Mouse (Mus musculus) liver, adult 2 months (tissue): Measurements from ENCODE around the gene Fgf23. TPM values are rescaled to one million over a fixed set of nuclear protein-coding genes. Genes with fewer than 3 reads are reported as not detected.

Experiments used
- DNase-seq: peaks from one replicate; pipeline ENCODE4 v3.0.0-alpha.2; 2011; ENCODE audit warnings: low read depth, low spot score; ENCODE audit errors: extremely low read depth
- H3K27ac ChIP-seq: fragments of 200-500 bp; replicated peaks from 2 replicates; pipeline ENCODE4 v1.5.1; 2012; ENCODE audit warnings: low read depth, mild to moderate bottlenecking, control low read depth, inconsistent platforms, low read length; ENCODE audit not compliant: insufficient read depth
- H3K27me3 ChIP-seq: fragments of 200-500 bp; 2 replicates; pipeline ENCODE4 v1.6.1; 2012; ENCODE audit warnings: mild to moderate bottlenecking, moderate library complexity, low read length, inconsistent platforms; ENCODE audit not compliant: control insufficient read depth, insufficient read depth
- H3K36me3 ChIP-seq: fragments of 200-500 bp; 2 replicates; pipeline ENCODE4 v1.6.1; 2012; ENCODE audit warnings: low read length, inconsistent platforms; ENCODE audit not compliant: control insufficient read depth, insufficient read depth
- H3K4me1 ChIP-seq: fragments of 200-500 bp; 2 replicates; pipeline ENCODE4 v1.6.1; 2011; ENCODE audit warnings: low read length; ENCODE audit not compliant: control insufficient read depth, insufficient read depth
- H3K4me3 ChIP-seq: fragments of 200-500 bp; 2 replicates; pipeline ENCODE4 v1.5.1; 2011; ENCODE audit warnings: low read depth, mild to moderate bottlenecking, control low read depth, low read length, moderate library complexity; ENCODE audit not compliant: insufficient read depth
- H3K79me2 ChIP-seq: fragments of 200-500 bp; 2 replicates; pipeline ENCODE4 v1.6.1; 2012; ENCODE audit warnings: inconsistent platforms, mild to moderate bottlenecking, low read length, moderate library complexity; ENCODE audit not compliant: control insufficient read depth, insufficient read depth
- H3K9ac ChIP-seq: fragments of 200-500 bp; 2 replicates; pipeline ENCODE4 v1.6.1; 2012; ENCODE audit warnings: low read depth, mild to moderate bottlenecking, control low read depth, inconsistent platforms, low read length
- CTCF ChIP-seq: fragments of 200-500 bp; IDR thresholded peaks from 2 replicates; pipeline ENCODE4 v1.5.1; 2011; ENCODE audit warnings: low read depth, low read length, control low read depth
- POLR2A ChIP-seq: fragments of 200-500 bp; IDR thresholded peaks from 2 replicates; pipeline ENCODE4 v1.6.1; 2011; ENCODE audit warnings: low read length, control low read depth; ENCODE audit not compliant: insufficient read depth; ENCODE audit errors: extremely low read depth
- WGBS: fragments of 180-500 bp; shearing (Covaris S2); methylation state at CpG from one replicate; pipeline ENCODE4 v1.1.7; 2018; 5-methylcytosine and 5-hydroxymethylcytosine counted together
- polyA plus RNA-seq: library from polyadenylated mRNA; depleted of rRNA; stranded (reverse); fragments of >200 nt; gene quantifications from 2 replicates; pipeline ENCODE4 v1.2.3, GENCODE M21; 2012; rRNA removed
- total RNA-seq: library from RNA; depleted of rRNA; stranded (reverse); fragments of >200 nt; gene quantifications from 2 replicates; pipeline ENCODE4 v1.2.3, GENCODE M21; 2014; rRNA removed

The Fgf23 gene
- total and polyA plus RNA-seq, 2 experiments, result not detected

DNA sequence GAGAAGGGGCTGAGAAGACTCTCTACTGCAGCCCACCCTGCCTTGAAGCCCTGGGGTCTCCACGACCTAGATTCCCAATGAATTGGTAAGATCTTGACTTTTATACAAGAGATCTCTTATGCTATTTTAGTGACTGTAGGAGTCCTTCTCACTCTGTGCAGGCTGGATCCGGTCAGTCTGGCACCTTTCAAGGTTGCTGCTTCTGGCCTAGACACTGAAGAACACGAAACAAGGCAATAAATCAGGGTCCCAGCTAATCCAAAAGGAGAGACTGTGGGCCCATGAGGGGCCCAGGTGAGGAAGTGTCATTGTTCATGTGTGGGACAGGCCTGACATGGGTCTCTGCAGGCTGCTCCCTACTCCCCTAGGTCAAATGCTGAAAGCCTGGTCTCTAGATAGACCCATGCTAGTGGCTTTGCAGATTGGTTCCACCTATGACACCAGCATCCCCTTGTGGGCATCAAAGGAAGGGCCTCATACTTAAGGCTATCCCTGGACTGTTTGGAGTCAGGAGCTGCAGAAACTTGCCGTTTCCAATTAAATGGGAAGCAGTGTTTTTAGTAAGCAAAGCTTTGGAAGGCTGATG is 49.6 kb downstream of the Fgf23 start:
- Histone ChIP-seq H3K36me3 (no peaks in the 10 kb centered on the region), H3K27me3 (no peaks in the 10 kb centered on the region), H3K9ac (no peak overlapping the region), H3K27ac (no peak overlapping the region), H3K4me3 (no peak overlapping the region), H3K4me1 (no peaks in the 10 kb centered on the region), H3K79me2 (no peaks in the 10 kb centered on the region)
- TF ChIP-seq CTCF (peak; percentile 59; the same call in 1 of the 2 replicates), POLR2A (no peak)
- peak; percentile 29 for DNase-seq
- WGBS, result 71% methylated on average over 4 of the region's 4 CpGs

GRCm38 (mm10) chr6:127122996-127123395 is 50.3 kb downstream of the Fgf23 start:
- H3K36me3 ChIP-seq, result no peaks in the 10 kb centered on the region
- no peak overlapping the region for H3K4me3 ChIP-seq
- H3K4me1 ChIP-seq, result no peaks in the 10 kb centered on the region
- H3K27me3 ChIP-seq, result no peaks in the 10 kb centered on the region
- H3K9ac ChIP-seq, result no peak overlapping the region
- TF ChIP-seq POLR2A, result no peak
- H3K27ac ChIP-seq, result no peak overlapping the region
- WGBS, result 71% methylated on average over 5 of the region's 5 CpGs
- no peaks in the 10 kb centered on the region for H3K79me2 ChIP-seq
- DNase-seq, result no peak

DNA sequence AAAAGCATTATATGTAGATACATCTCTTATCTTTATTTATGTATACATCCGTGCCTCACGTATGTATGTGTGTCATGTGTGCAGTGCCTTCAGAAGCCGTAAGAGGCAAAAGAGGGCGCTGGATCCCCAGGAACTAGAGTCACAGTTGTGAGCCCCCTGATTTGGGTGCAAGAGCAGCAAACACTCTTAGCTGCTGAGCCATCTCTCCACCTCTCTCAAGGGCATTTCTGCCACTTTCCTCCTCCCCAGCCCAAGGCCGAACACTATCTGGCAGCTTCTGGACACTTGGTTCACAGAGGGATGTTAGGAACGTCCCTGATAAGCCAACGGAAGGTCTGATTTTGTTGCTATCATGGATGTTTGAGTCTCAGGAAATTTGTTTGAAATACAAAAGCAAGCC is 50.8 kb downstream of the Fgf23 start:
- Histone ChIP-seq H3K79me2 (no peaks in the 10 kb centered on the region), H3K36me3 (no peaks in the 10 kb centered on the region), H3K9ac (no peak overlapping the region), H3K4me1 (no peaks in the 10 kb centered on the region), H3K27ac (no peak overlapping the region), H3K27me3 (no peaks in the 10 kb centered on the region), H3K4me3 (no peak overlapping the region)
- TF ChIP-seq POLR2A (no peak), CTCF (no peak)
- no peak for DNase-seq
- 83% methylated on average over 7 of the region's 7 CpGs for WGBS

DNA sequence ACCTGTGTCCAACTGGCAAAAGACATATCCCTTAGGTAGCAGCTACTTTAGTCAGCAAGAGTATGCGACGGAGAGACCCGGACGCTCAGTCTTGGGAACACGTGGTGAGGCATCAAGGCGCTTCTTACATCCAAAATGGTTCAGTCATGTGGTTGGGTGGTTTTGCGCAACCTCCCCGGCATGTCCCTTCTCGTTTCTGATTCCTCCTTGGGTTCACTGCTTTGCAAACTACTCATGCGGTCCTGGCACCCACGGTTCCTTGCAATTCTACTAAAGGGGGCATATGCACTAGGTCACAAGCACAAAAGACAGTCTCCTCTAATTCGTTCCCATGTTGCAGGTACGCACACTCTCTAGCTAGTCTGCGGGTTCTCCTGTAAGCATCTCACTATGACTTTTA is 57.0 kb downstream of the Fgf23 start:
- no peaks in the 10 kb centered on the region for H3K36me3 ChIP-seq
- no peak overlapping the region for H3K27ac ChIP-seq
- WGBS, result 88% methylated on average over 14 of the region's 14 CpGs
- no peaks in the 10 kb centered on the region for H3K79me2 ChIP-seq
- no peak for DNase-seq
- no peaks in the 10 kb centered on the region for H3K27me3 ChIP-seq
- TF ChIP-seq CTCF (no peak), POLR2A (no peak)
- no peak overlapping the region for H3K4me3 ChIP-seq
- no peak overlapping the region for H3K9ac ChIP-seq
- H3K4me1 ChIP-seq, result no peaks in the 10 kb centered on the region

- Histone ChIP-seq H3K4me1 (no peaks in the 10 kb centered on the region), H3K36me3 (no peaks in the 10 kb centered on the region), H3K27ac (no peak overlapping the region), H3K4me3 (no peak overlapping the region), H3K27me3 (no peaks in the 10 kb centered on the region), H3K79me2 (no peaks in the 10 kb centered on the region), H3K9ac (no peak overlapping the region)
- TF ChIP-seq CTCF, result no peak
- TF ChIP-seq POLR2A, result no peak
- WGBS, result 86% methylated on average over 13 of the region's 13 CpGs
- DNase-seq, result no peak
These were observed 57.7 kb downstream of the Fgf23 start for GRCm38 (mm10) chr6:127130377-127130776.

Other genes starting within 250 kb of the Fgf23 start
- gene Ndufa9, start 223.8 kb upstream of the Fgf23 start, total RNA-seq, result 143 and 144 TPM in 2 replicates
- 125 and 132 TPM in 2 replicates for gene Ndufa9, start 223.8 kb upstream of the Fgf23 start, polyA plus RNA-seq
- gene Akap3, start 219.8 kb upstream of the Fgf23 start, total RNA-seq, result 0.09 TPM in 1 of 2 replicates, not detected in the other
- 0.02 TPM in 1 of 2 replicates, not detected in the other for gene Akap3, start 219.8 kb upstream of the Fgf23 start, polyA plus RNA-seq
- gene Dyrk4, start 151.1 kb upstream of the Fgf23 start, total RNA-seq, result 0.07 TPM in 1 of 2 replicates, not detected in the other
- gene Dyrk4, start 151.1 kb upstream of the Fgf23 start, polyA plus RNA-seq, result not detected in 2 replicates
- gene Rad51ap1, start 133.3 kb upstream of the Fgf23 start, total RNA-seq, result 0.28 and 0.67 TPM in 2 replicates
- 0.12 and 0.20 TPM in 2 replicates for gene Rad51ap1, start 133.3 kb upstream of the Fgf23 start, polyA plus RNA-seq
- 9.7 and 13.9 TPM in 2 replicates for gene D6Wsu163e, start 132.9 kb upstream of the Fgf23 start, total RNA-seq
- 2.6 and 2.7 TPM in 2 replicates for gene D6Wsu163e, start 132.9 kb upstream of the Fgf23 start, polyA plus RNA-seq
- not detected in 2 replicates for gene Fgf6, start 57.3 kb upstream of the Fgf23 start, total RNA-seq
- gene Fgf6, start 57.3 kb upstream of the Fgf23 start, polyA plus RNA-seq, result not detected in 2 replicates
- gene Tigar, start 36.7 kb downstream of the Fgf23 start, total RNA-seq, result 2.3 and 2.4 TPM in 2 replicates
- gene Tigar, start 36.7 kb downstream of the Fgf23 start, polyA plus RNA-seq, result 3.8 and 4.2 TPM in 2 replicates
- gene Ccnd2, start 79.3 kb downstream of the Fgf23 start, total RNA-seq, result 5.3 and 6.0 TPM in 2 replicates
- 2.4 and 5.0 TPM in 2 replicates for gene Ccnd2, start 79.3 kb downstream of the Fgf23 start, polyA plus RNA-seq